Mouse (Mus musculus) testis, adult 2 months (tissue): ENCODE measurements around the gene Ppan. TPM values are rescaled to one million over a fixed set of nuclear protein-coding genes. Genes with fewer than 3 reads are reported as not detected.
A peak's percentile ranks its signal among the peaks of the same experiment; 100 is the strongest.

ENCODE experiments used
- H3K27ac ChIP-seq: fragments of 200-500 bp; 2 replicates; pipeline ENCODE4 v1.5.1; 2012; ENCODE audit warnings: low read depth, low read length; ENCODE audit not compliant: control insufficient read depth, insufficient read depth
- H3K27me3 ChIP-seq: fragments of 200-500 bp; 2 replicates; pipeline ENCODE4 v1.6.1; 2012; ENCODE audit warnings: mild to moderate bottlenecking, low read length, moderate library complexity; ENCODE audit not compliant: control insufficient read depth, insufficient read depth
- H3K36me3 ChIP-seq: fragments of 200-500 bp; 2 replicates; pipeline ENCODE4 v1.6.1; 2012; ENCODE audit warnings: mild to moderate bottlenecking, low read length; ENCODE audit not compliant: control insufficient read depth, insufficient read depth
- H3K4me1 ChIP-seq: fragments of 200-500 bp; 2 replicates; pipeline ENCODE4 v1.6.1; 2012; ENCODE audit warnings: low read length; ENCODE audit not compliant: control insufficient read depth, insufficient read depth
- H3K4me3 ChIP-seq: fragments of 200-500 bp; 2 replicates; pipeline ENCODE4 v1.5.1; 2012; ENCODE audit warnings: low read depth, mild to moderate bottlenecking, low read length, moderate library complexity, mixed read lengths; ENCODE audit not compliant: control insufficient read depth
- CTCF ChIP-seq: fragments of 200-500 bp; IDR thresholded peaks from 2 replicates; pipeline ENCODE4 v1.5.1; 2012; ENCODE audit warnings: low read depth, mild to moderate bottlenecking, inconsistent platforms, low read length, moderate library complexity; ENCODE audit not compliant: control insufficient read depth, insufficient read depth, insufficient replicate concordance
- POLR2A ChIP-seq: fragments of 200-500 bp; IDR thresholded peaks from 2 replicates; pipeline ENCODE4 v1.6.1; 2012; ENCODE audit warnings: low read depth, mild to moderate bottlenecking, inconsistent platforms, low read length, moderate library complexity; ENCODE audit not compliant: control insufficient read depth
- polyA plus RNA-seq: library from polyadenylated mRNA; depleted of rRNA; stranded (reverse); fragments of >200 nt; gene quantifications from 2 replicates; pipeline ENCODE4 v1.2.3, GENCODE M21; 2012; rRNA removed

Gene Ppan
- polyA plus RNA-seq, result 28.4 and 32.2 TPM in 2 replicates

GRCm38 (mm10) chr9:20887704-20888385 lies at the start of gene Ppan:
Gene Ppan (plus strand): TSS chr9:20888175.
- Histone ChIP-seq H3K36me3 (peaks cover 5% of the 10 kb centered on the region), H3K27ac (peak within 1 kb of the TSS; percentile 99), H3K4me3 (peak within 1 kb of the TSS; percentile 93), H3K4me1 (peaks cover 9% of the 10 kb centered on the region), H3K27me3 (no peaks in the 10 kb centered on the region)
- TF ChIP-seq POLR2A, result peak; percentile 98
- TF ChIP-seq CTCF, result no peak

GRCm38 (mm10) chr9:20838931-20839330 lies 49.0 kb upstream of the Ppan start:
- Histone ChIP-seq H3K36me3 (no peaks in the 10 kb centered on the region), H3K27ac (no peak overlapping the region), H3K4me1 (no peaks in the 10 kb centered on the region), H3K27me3 (no peaks in the 10 kb centered on the region), H3K4me3 (no peak overlapping the region)
- TF ChIP-seq POLR2A, result no peak

- no peaks in the 10 kb centered on the region for H3K4me1 ChIP-seq
- H3K36me3 ChIP-seq, result no peaks in the 10 kb centered on the region
- no peak overlapping the region for H3K4me3 ChIP-seq
- H3K27me3 ChIP-seq, result no peaks in the 10 kb centered on the region
- no peak overlapping the region for H3K27ac ChIP-seq
- TF ChIP-seq POLR2A (no peak), CTCF (no peak)
These were observed 45.8 kb upstream of the Ppan start for GRCm38 (mm10) chr9:20842211-20842610.

GRCm38 (mm10) chr9:20842670-20843069 lies 45.3 kb upstream of the Ppan start:
- H3K27me3 ChIP-seq, result no peaks in the 10 kb centered on the region
- no peak overlapping the region for H3K4me3 ChIP-seq
- no peaks in the 10 kb centered on the region for H3K36me3 ChIP-seq
- no peak overlapping the region for H3K27ac ChIP-seq
- TF ChIP-seq POLR2A (no peak), CTCF (no peak)
- no peaks in the 10 kb centered on the region for H3K4me1 ChIP-seq

- H3K4me3 ChIP-seq, result no peak overlapping the region
- H3K27ac ChIP-seq, result no peak overlapping the region
- no peaks in the 10 kb centered on the region for H3K27me3 ChIP-seq
- H3K4me1 ChIP-seq, result no peaks in the 10 kb centered on the region
- TF ChIP-seq POLR2A (no peak), CTCF (no peak)
- no peaks in the 10 kb centered on the region for H3K36me3 ChIP-seq
These were observed 37.8 kb upstream of the Ppan start for GRCm38 (mm10) chr9:20850179-20850578.

- H3K4me3 ChIP-seq, result no peak overlapping the region
- TF ChIP-seq POLR2A, result no peak
- TF ChIP-seq CTCF, result no peak
- H3K27ac ChIP-seq, result no peak overlapping the region
- no peaks in the 10 kb centered on the region for H3K27me3 ChIP-seq
- H3K36me3 ChIP-seq, result no peaks in the 10 kb centered on the region
- no peaks in the 10 kb centered on the region for H3K4me1 ChIP-seq
These were observed 30.8 kb upstream of the Ppan start for GRCm38 (mm10) chr9:20857131-20857530.

GRCm38 (mm10) chr9:20859926-20860325 lies 28.0 kb upstream of the Ppan start:
- TF ChIP-seq CTCF (no peak), POLR2A (no peak)
- H3K4me3 ChIP-seq, result no peak overlapping the region

More at GRCm38 (mm10) chr9:20859926-20860325, 28.0 kb upstream of the Ppan start:
- Histone ChIP-seq H3K4me1 (no peaks in the 10 kb centered on the region), H3K36me3 (no peaks in the 10 kb centered on the region), H3K27ac (no peak overlapping the region), H3K27me3 (no peaks in the 10 kb centered on the region)
